Mouse (Mus musculus): Measurements from ENCODE around the gene Myl7. TPM values are rescaled to one million over a fixed set of nuclear protein-coding genes. Genes with fewer than 3 reads are reported as not detected.
"Not testable (repeated sequence)": the region's sequence is repeated elsewhere in the genome, so short reads cannot be mapped to it uniquely, and the experiment has no call there.

Gene Myl7
- polyA plus RNA-seq, 1 experiment, result 203 TPM

- H3K4me3 ChIP-seq (replicated peaks; ENCODE audit: extremely low read depth, low read depth, low read length), result no peak overlapping the region
- no peak for DNase-seq
- H3K4me1 ChIP-seq (ENCODE audit: control insufficient read depth, insufficient read depth, low read length), result peaks cover 5% of the 10 kb centered on the region
- TF ChIP-seq POLR2A (IDR thresholded peaks at IDR 0.05; ENCODE audit: borderline replicate concordance, extremely low read depth, low read depth, low read length) (no peak), CTCF (IDR thresholded peaks at IDR 0.05; ENCODE audit: insufficient read depth, low read length) (no peak)
- WGBS, result 82% methylated on average over 6 of the region's 6 CpGs
Observed at GRCm38 (mm10) chr11:5893807-5894206, 4.8 kb downstream of the Myl7 start.

DNA sequence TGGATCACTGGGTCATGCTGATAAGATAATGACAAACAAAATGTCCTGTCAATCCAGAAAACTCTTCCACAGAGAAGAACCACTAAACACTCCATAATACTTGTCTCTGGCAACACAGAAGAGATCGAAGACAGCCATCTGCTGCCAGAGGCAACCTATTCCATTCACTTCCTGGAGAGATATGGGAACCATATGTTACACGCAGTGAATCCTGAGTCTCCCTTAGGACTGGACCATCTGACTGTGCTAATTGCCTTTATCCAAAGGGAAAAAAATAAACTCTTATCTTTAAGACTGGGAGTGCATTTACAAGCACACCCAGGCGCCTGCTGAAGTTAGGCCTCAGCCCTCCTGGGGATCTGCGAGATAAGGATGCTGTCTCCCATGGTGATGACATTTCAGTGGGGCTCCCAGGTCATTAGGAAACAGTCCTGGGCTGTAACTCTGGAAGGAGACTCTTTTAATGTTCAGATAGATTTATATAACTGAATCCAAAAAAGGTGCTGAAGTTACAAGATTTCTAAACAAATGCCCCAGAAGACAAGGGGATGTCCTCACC, 5.7 kb downstream of the Myl7 start:
- no peak for TF ChIP-seq CTCF (IDR thresholded peaks at IDR 0.05; ENCODE audit: insufficient read depth, low read length)
- TF ChIP-seq POLR2A (IDR thresholded peaks at IDR 0.05; ENCODE audit: borderline replicate concordance, extremely low read depth, low read depth, low read length), result no peak
- 70% methylated on average over 4 of the region's 4 CpGs for WGBS
- no peak overlapping the region for H3K4me3 ChIP-seq (replicated peaks; ENCODE audit: extremely low read depth, low read depth, low read length)

DNA sequence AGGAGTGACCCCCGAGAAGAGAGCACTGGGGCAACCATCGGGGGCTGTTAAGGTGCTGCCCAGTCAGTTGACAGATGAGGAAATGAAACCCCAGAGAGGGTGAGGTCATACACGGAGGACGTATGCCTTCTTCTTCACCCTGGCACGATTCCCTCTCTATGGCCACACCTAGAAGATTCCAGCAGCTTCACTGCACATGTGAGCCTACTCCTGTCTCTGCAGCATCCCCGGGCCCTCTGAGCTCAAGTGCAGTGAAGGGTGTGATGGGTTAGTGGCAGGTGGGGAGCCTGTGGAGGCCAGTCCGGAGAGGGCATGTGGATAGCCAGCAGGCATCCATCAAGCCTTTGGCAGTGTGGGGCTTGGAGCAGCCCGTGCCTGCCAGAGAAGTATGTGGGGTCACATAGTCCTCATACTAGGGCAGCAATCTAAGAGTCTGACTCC, 6.4 kb downstream of the Myl7 start:
- DNase-seq, result no peak
- Histone ChIP-seq H3K4me3 (replicated peaks; ENCODE audit: extremely low read depth, low read depth, low read length) (no peak overlapping the region), H3K4me1 (ENCODE audit: control insufficient read depth, insufficient read depth, low read length) (peaks cover 3% of the 10 kb centered on the region)
- TF ChIP-seq CTCF (IDR thresholded peaks at IDR 0.05; ENCODE audit: insufficient read depth, low read length), result no peak
- no peak for TF ChIP-seq POLR2A (IDR thresholded peaks at IDR 0.05; ENCODE audit: borderline replicate concordance, extremely low read depth, low read depth, low read length)
- 16% methylated on average over 8 of the region's 8 CpGs for WGBS

More for the DNA sequence above, 5.7 kb downstream of the Myl7 start:
- DNase-seq, result no peak
- peaks cover 5% of the 10 kb centered on the region for H3K4me1 ChIP-seq (ENCODE audit: control insufficient read depth, insufficient read depth, low read length)

DNA sequence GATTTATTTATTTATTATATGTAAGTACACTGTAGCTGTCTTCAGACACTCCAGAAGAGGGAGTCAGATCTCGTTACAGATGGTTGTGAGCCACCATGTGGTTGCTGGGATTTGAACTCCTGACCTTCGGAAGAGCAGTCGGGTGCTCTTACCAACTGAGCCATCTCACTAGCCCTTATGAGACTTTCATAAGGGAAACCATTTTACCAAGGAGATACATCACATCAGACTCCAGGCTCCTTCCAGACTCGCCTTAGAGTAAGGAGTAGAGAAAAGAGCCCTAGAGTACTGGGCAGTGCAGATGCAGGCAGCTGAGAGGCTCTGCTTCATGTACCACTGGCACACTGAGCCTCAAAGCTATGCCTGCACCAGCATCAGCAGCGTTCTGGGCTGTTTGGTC, 10.0 kb downstream of the Myl7 start:
- WGBS, result 59% methylated on average over 5 of the region's 5 CpGs
- not testable (repeated sequence) for DNase-seq; H3K4me3 ChIP-seq (replicated peaks; ENCODE audit: extremely low read depth, low read depth, low read length); H3K4me1 ChIP-seq (ENCODE audit: control insufficient read depth, insufficient read depth, low read length)

DNA sequence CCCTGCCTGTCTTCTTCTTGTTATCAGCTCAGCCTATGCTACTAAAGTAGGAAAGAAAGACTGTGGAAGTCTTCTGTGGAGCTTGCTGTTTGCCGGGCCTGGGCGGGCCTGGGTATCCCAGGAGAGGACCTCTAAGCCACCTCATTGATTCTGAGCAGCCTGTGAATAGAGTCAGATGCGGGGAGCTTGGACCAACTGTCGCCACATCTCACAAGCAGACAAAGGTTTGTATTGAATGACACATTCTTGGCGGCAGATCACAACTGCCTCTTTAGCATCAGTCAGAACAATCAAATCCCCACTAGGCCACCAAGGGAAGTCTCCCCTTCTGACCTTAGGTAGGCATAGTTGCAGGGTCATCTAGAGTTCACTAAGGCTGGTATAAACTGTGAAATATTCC, 11.3 kb downstream of the Myl7 start:
- peaks cover 2% of the 10 kb centered on the region for H3K4me1 ChIP-seq (ENCODE audit: control insufficient read depth, insufficient read depth, low read length)
- 64% methylated on average over 5 of the region's 5 CpGs for WGBS
- no peak for TF ChIP-seq POLR2A (IDR thresholded peaks at IDR 0.05; ENCODE audit: borderline replicate concordance, extremely low read depth, low read depth, low read length)
- no peak for TF ChIP-seq CTCF (IDR thresholded peaks at IDR 0.05; ENCODE audit: insufficient read depth, low read length)
- no peak for DNase-seq
- no peak overlapping the region for H3K4me3 ChIP-seq (replicated peaks; ENCODE audit: extremely low read depth, low read depth, low read length)

- TF ChIP-seq CTCF (IDR thresholded peaks at IDR 0.05; ENCODE audit: insufficient read depth, low read length) (peak; percentile 59), POLR2A (IDR thresholded peaks at IDR 0.05; ENCODE audit: borderline replicate concordance, extremely low read depth, low read depth, low read length) (no peak)
- Histone ChIP-seq H3K4me1 (ENCODE audit: control insufficient read depth, insufficient read depth, low read length) (no peaks in the 10 kb centered on the region), H3K4me3 (replicated peaks; ENCODE audit: extremely low read depth, low read depth, low read length) (no peak overlapping the region)
- DNase-seq, result peak; percentile 53
- 14% methylated on average over 9 of the region's 9 CpGs for WGBS
Observed at GRCm38 (mm10) chr11:5886187-5886586, 12.4 kb downstream of the Myl7 start.

GRCm38 (mm10) chr11:5882518-5882917, 16.1 kb downstream of the Myl7 start:
- Histone ChIP-seq H3K4me3 (replicated peaks; ENCODE audit: extremely low read depth, low read depth, low read length) (no peak overlapping the region), H3K4me1 (ENCODE audit: control insufficient read depth, insufficient read depth, low read length) (peaks cover 5% of the 10 kb centered on the region)
- no peak for DNase-seq
- no peak for TF ChIP-seq POLR2A (IDR thresholded peaks at IDR 0.05; ENCODE audit: borderline replicate concordance, extremely low read depth, low read depth, low read length)
- no peak for TF ChIP-seq CTCF (IDR thresholded peaks at IDR 0.05; ENCODE audit: insufficient read depth, low read length)
- 52% methylated on average over 8 of the region's 8 CpGs for WGBS

- 58% methylated on average over 5 of the region's 5 CpGs for WGBS
- Histone ChIP-seq H3K4me1 (ENCODE audit: control insufficient read depth, insufficient read depth, low read length) (peaks cover 5% of the 10 kb centered on the region), H3K4me3 (replicated peaks; ENCODE audit: extremely low read depth, low read depth, low read length) (no peak overlapping the region)
- no peak for TF ChIP-seq POLR2A (IDR thresholded peaks at IDR 0.05; ENCODE audit: borderline replicate concordance, extremely low read depth, low read depth, low read length)
- peak; percentile 81 for TF ChIP-seq CTCF (IDR thresholded peaks at IDR 0.05; ENCODE audit: insufficient read depth, low read length)
- peak; percentile 50 for DNase-seq
Observed at GRCm38 (mm10) chr11:5879905-5880304, 18.7 kb downstream of the Myl7 start.

DNA sequence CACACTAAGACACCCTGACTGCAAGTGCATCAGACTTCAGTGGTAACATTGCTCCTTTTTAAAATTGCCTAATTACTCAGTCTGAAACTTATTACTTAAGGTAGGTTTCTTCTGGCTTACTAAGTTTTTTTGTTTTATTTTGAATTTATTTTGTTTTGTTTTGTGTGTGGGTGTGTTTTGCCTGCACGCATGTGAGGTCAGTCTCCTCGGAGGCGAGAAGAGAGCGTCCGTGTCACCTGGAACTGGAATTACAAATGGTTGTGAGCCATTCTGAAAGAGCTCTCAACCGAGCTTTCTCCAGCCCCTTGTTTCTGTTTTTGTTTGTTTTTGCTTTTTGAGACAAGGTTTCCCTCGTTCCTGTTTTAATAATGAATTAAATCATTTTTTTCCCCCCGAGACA, 19.9 kb downstream of the Myl7 start:
- 26% methylated on average over 8 of the region's 8 CpGs for WGBS
- no peak for TF ChIP-seq CTCF (IDR thresholded peaks at IDR 0.05; ENCODE audit: insufficient read depth, low read length)
- TF ChIP-seq POLR2A (IDR thresholded peaks at IDR 0.05; ENCODE audit: borderline replicate concordance, extremely low read depth, low read depth, low read length), result no peak
- peaks cover 5% of the 10 kb centered on the region for H3K4me1 ChIP-seq (ENCODE audit: control insufficient read depth, insufficient read depth, low read length)
- H3K4me3 ChIP-seq (replicated peaks; ENCODE audit: extremely low read depth, low read depth, low read length), result peak overlapping the region; percentile 35
- DNase-seq, result no peak

GRCm38 (mm10) chr11:5877921-5878526, 20.6 kb downstream of the Myl7 start, which contains the start of gene Pold2:
Gene Pold2, minus strand, starts transcription at chr11:5878292.
- H3K4me3 ChIP-seq (replicated peaks; ENCODE audit: extremely low read depth, low read depth, low read length), result peak within 1 kb of the TSS; percentile 86
- peaks cover 5% of the 10 kb centered on the region for H3K4me1 ChIP-seq (ENCODE audit: control insufficient read depth, insufficient read depth, low read length)
- peak; percentile 93 for DNase-seq
- 0% methylated on average over 52 of the region's 52 CpGs for WGBS
- TF ChIP-seq CTCF (IDR thresholded peaks at IDR 0.05; ENCODE audit: insufficient read depth, low read length) (no peak), POLR2A (IDR thresholded peaks at IDR 0.05; ENCODE audit: borderline replicate concordance, extremely low read depth, low read depth, low read length) (peak; percentile 80; the same call in 1 of the 2 replicates)

Measured in lung, adult 2 months (tissue).